8 mouse cellular contexts compared by ENCODE assay signal in the genomic region with DNA sequence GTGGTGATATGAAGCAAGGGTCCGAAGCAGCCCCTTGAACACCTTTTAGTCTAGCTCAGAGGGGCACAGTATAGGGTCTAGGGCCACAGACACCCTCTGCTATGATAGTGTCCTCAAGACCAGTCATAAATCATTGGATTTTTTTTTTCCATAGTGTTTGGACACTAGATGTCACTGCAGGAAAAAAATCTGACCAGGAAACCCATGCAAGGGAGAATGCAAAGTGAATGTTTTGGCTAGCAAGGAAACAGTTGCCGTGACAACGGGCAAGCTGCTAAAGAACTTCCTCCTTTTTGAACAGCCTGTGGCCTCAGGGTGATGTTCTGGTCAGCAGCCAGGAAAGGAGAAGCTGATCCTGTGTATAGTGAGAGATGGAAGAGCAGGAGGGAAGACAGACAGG.
DNase-seq lines count a peak whose midpoint lies in the region; ATAC-seq and TF ChIP-seq lines count a peak whose summit lies in the region.

No protein-coding gene starts in this region.

- H3K4me1 ChIP-seq in embryonic facial prominence, embryonic 15.5 days: peaks cover 7% of the 10 kb centered on the region; the same call in 1 of the 2 replicates
- H3K4me1 ChIP-seq in heart, postnatal 0 days (ENCODE audit: control insufficient read depth, insufficient read depth): peaks cover 3% of the 10 kb centered on the region; the same call in 1 of the 2 replicates
- H3K4me1 ChIP-seq in liver, postnatal 0 days (ENCODE audit: insufficient read depth): no peaks in the 10 kb centered on the region

- no peak overlapping the region for H3K9ac ChIP-seq in embryonic facial prominence, embryonic 15.5 days
- no peak overlapping the region for H3K9ac ChIP-seq in heart, postnatal 0 days (replicated peaks; ENCODE audit: low read depth, low read length)
- no peak overlapping the region for H3K9ac ChIP-seq in liver, postnatal 0 days (replicated peaks)

- no peak for TF ChIP-seq EP300 in heart, postnatal 0 days (IDR thresholded peaks at IDR 0.05; ENCODE audit: low read depth)
- TF ChIP-seq EP300 in liver, postnatal 0 days (IDR thresholded peaks at IDR 0.05; ENCODE audit: low read depth): no peak

- no peaks in the 10 kb centered on the region for H3K36me3 ChIP-seq in embryonic facial prominence, embryonic 15.5 days
- H3K36me3 ChIP-seq in heart, postnatal 0 days (replicated peaks; ENCODE audit: control insufficient read depth, insufficient read depth, low read length): no peaks in the 10 kb centered on the region
- H3K36me3 ChIP-seq in liver, postnatal 0 days (replicated peaks; ENCODE audit: insufficient read depth, low read length): no peaks in the 10 kb centered on the region

- H3K4me3 ChIP-seq in embryonic facial prominence, embryonic 15.5 days (replicated peaks): no peak overlapping the region
- H3K4me3 ChIP-seq in heart, postnatal 0 days (ENCODE audit: low read depth, low read length): no peak overlapping the region
- no peak overlapping the region for H3K4me3 ChIP-seq in liver, postnatal 0 days (ENCODE audit: low read depth, low read length)

- no peak overlapping the region for H3K4me2 ChIP-seq in embryonic facial prominence, embryonic 15.5 days (replicated peaks)
- H3K4me2 ChIP-seq in heart, postnatal 0 days (ENCODE audit: low read depth, low read length): no peak overlapping the region
- no peak overlapping the region for H3K4me2 ChIP-seq in liver, postnatal 0 days (ENCODE audit: low read depth, low read length)

- 35% methylated on average over 3 of the region's 3 CpGs for WGBS in embryonic facial prominence, embryonic 15.5 days
- 21% methylated on average over 3 of the region's 3 CpGs for WGBS in heart, postnatal 0 days
- 21% methylated on average over 3 of the region's 3 CpGs for WGBS in liver, postnatal 0 days (ENCODE audit: insufficient replicate concordance)

- no peaks in the 10 kb centered on the region for H3K9me3 ChIP-seq in embryonic facial prominence, embryonic 15.5 days (replicated peaks)
- no peaks in the 10 kb centered on the region for H3K9me3 ChIP-seq in heart, postnatal 0 days (replicated peaks; ENCODE audit: control insufficient read depth, low read length)
- H3K9me3 ChIP-seq in liver, postnatal 0 days (ENCODE audit: low read length): no peaks in the 10 kb centered on the region

- TF ChIP-seq CTCF in heart, postnatal 0 days (IDR thresholded peaks at IDR 0.05; ENCODE audit: low read depth): peak; percentile 68
- peak; percentile 65 for TF ChIP-seq CTCF in liver, postnatal 0 days (IDR thresholded peaks at IDR 0.05; ENCODE audit: low read depth)

- 0 out of 2 replicates have a peak, but pooled peaks have one; percentile 11 for ATAC-seq in embryonic facial prominence, embryonic 15.5 days (ENCODE audit: insufficient number of reproducible peaks, low FRiP score, low TSS enrichment, low read depth)
- ATAC-seq in heart, postnatal 0 days (ENCODE audit: insufficient read depth, low read depth): peak; percentile 66
- peak; percentile 29; the same call in 1 of the 2 replicates for ATAC-seq in liver, postnatal 0 days
- peak; percentile 85 for ATAC-seq in neutrophil, adult 5-6 weeks (ENCODE audit: extremely low read depth, insufficient number of reproducible peaks, low FRiP score, poor library complexity, severe bottlenecking)

- H3K27ac ChIP-seq in embryonic facial prominence, embryonic 15.5 days (replicated peaks): no peak overlapping the region
- H3K27ac ChIP-seq in heart, postnatal 0 days (ENCODE audit: low read depth): no peak overlapping the region
- H3K27ac ChIP-seq in liver, postnatal 0 days (ENCODE audit: low read depth): no peak overlapping the region

- no peaks in the 10 kb centered on the region for H3K27me3 ChIP-seq in embryonic facial prominence, embryonic 15.5 days
- no peaks in the 10 kb centered on the region for H3K27me3 ChIP-seq in heart, postnatal 0 days (ENCODE audit: control insufficient read depth, insufficient read depth, low read length)
- 0 out of 2 replicates have a peak, but pooled peaks cover 2% of the 10 kb centered on the region for H3K27me3 ChIP-seq in liver, postnatal 0 days (ENCODE audit: insufficient read depth, low read length)

- DNase-seq in 3T3-L1 (ENCODE audit: low read depth, low spot score): peak; percentile 92
- peak; percentile 46 for DNase-seq in adrenal gland, postnatal 25 days
- peak; percentile 80 for DNase-seq in heart, postnatal 0 days (ENCODE audit: low spot score)
- DNase-seq in kidney, postnatal 36 days: peak; percentile 74 to 84
- peak; percentile 46 for DNase-seq in liver, postnatal 0 days
- no peak for DNase-seq in c-Kit-positive CD71-positive TER-119-positive erythroid progenitor cells, embryonic 14.5 days (ENCODE audit: low spot score)

Comparison
In these comparisons a context has a peak if more than half of its experiments do, and no peak if none do; other contexts are left out.
1. ATAC-seq: peak in every context shown above with its lines; median percentile 85 in neutrophil, adult 5-6 weeks; 66 in heart, postnatal 0 days; 29 in liver, postnatal 0 days; 11 in embryonic facial prominence, embryonic 15.5 days.